Mouse (Mus musculus) liver, embryonic 16.5 days (tissue): ENCODE measurements around the gene Cbfa2t3. TPM values are rescaled to one million over a fixed set of nuclear protein-coding genes. Genes with fewer than 3 reads are reported as not detected.

Experiments
- ATAC-seq: fragments of 200-750 bp; cut with Nextera tagmentation; 2 replicates; pipeline ENCODE4 v1.8.0; 2017; ENCODE audit warnings: low read depth, mild to moderate bottlenecking, moderate number of reproducible peaks, moderate library complexity
- H3K27ac ChIP-seq: fragments of 300-500 bp; sonication (generic); 2 replicates; pipeline ENCODE4 v1.5.1; 2014; ENCODE audit warnings: mild to moderate bottlenecking, low read length
- H3K27me3 ChIP-seq: fragments of 300-500 bp; sonication (generic); 2 replicates; pipeline ENCODE4 v1.6.1; 2014; ENCODE audit warnings: low read depth, low read length, mixed read lengths; ENCODE audit not compliant: control insufficient read depth, insufficient read depth
- H3K36me3 ChIP-seq: fragments of 300-500 bp; sonication (generic); 2 replicates; pipeline ENCODE4 v1.6.1; 2014; ENCODE audit warnings: mild to moderate bottlenecking; ENCODE audit not compliant: control insufficient read depth, insufficient read depth
- H3K4me1 ChIP-seq: fragments of 300-500 bp; sonication (generic); 2 replicates; pipeline ENCODE4 v1.6.1; 2014; ENCODE audit warnings: low read depth, low read length, mixed read lengths; ENCODE audit not compliant: control insufficient read depth
- H3K4me2 ChIP-seq: fragments of 300-500 bp; sonication (generic); 2 replicates; pipeline ENCODE4 v1.6.1; 2014; ENCODE audit warnings: low read depth, low read length, mixed read lengths
- H3K4me3 ChIP-seq: fragments of 300-500 bp; sonication (generic); 2 replicates; pipeline ENCODE4 v1.5.1; 2014; ENCODE audit warnings: low read depth, mild to moderate bottlenecking, low read length
- H3K9ac ChIP-seq: fragments of 300-500 bp; sonication (generic); 2 replicates; pipeline ENCODE4 v1.6.1; 2014; ENCODE audit warnings: low read depth, low read length
- H3K9me3 ChIP-seq: fragments of 300-500 bp; sonication (generic); replicated peaks from 2 replicates; pipeline ENCODE4 v1.6.1; 2016; ENCODE audit warnings: low read length; ENCODE audit not compliant: control insufficient read depth
- WGBS: fragments of 180-500 bp; shearing (Covaris S2); extraction: QIAGEN DNeasy Blood & Tissue Kit; methylation state at CpG from one replicate; pipeline ENCODE4 v1.1.7; 2014; ENCODE audit not compliant: insufficient replicate concordance; 5-methylcytosine and 5-hydroxymethylcytosine counted together
- microRNA-seq: library from miRNA; unstranded; fragments of <30 nt; microRNA quantifications from one replicate; pipeline ENCODE4, GENCODE M21; 2016
- polyA plus RNA-seq: library from polyadenylated mRNA; unstranded; fragments of >200 nt; fragmentation: Nextera tagmentation; extraction: Ambion mirVana; gene quantifications from 2 replicates; pipeline ENCODE4 v1.2.1, GENCODE M21; 2015

Gene Cbfa2t3
- polyA plus RNA-seq, 1 experiment from 2014 or later, result 3.3 TPM

DNA sequence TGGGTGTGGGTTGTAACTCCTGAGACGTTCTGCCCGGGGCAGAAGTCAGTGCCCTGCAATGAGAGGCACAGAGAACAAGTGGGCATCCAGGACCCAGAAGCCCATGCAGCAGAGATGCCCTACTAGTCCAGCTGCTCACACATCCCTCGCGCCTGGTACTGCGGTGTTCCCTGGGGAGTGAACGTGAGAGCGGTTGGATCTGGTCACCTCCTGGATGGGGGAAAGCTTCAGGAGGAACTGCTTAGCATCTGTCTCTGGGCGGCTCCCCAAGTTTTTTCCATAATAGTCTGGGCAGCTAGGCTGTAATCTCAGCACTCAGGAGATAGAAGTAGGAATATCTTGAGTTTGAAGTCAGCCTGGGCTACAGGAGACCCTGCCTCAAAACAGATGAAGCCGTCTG, 113.9 kb downstream of the Cbfa2t3 start:
- Histone ChIP-seq H3K27ac (no peak overlapping the region; the same call in 1 of the 2 replicates), H3K9me3 (no peaks in the 10 kb centered on the region), H3K36me3 (no peaks in the 10 kb centered on the region), H3K4me2 (no peak overlapping the region), H3K27me3 (no peaks in the 10 kb centered on the region), H3K4me1 (peaks cover 5% of the 10 kb centered on the region), H3K4me3 (no peak overlapping the region), H3K9ac (no peak overlapping the region)
- no peak for ATAC-seq
- 70% methylated on average over 9 of the region's 9 CpGs for WGBS

- H3K27me3 ChIP-seq, result no peaks in the 10 kb centered on the region
- no peak overlapping the region for H3K4me3 ChIP-seq
- H3K4me1 ChIP-seq, result peaks cover 16% of the 10 kb centered on the region
- 64% methylated on average over 14 of the region's 15 CpGs for WGBS
- no peak for ATAC-seq
- H3K27ac ChIP-seq, result no peak overlapping the region
- H3K36me3 ChIP-seq, result no peaks in the 10 kb centered on the region
- no peaks in the 10 kb centered on the region for H3K9me3 ChIP-seq
- H3K4me2 ChIP-seq, result no peak overlapping the region
- no peak overlapping the region for H3K9ac ChIP-seq
These were observed 118.0 kb downstream of the Cbfa2t3 start for GRCm38 (mm10) chr8:122580926-122581325.

DNA sequence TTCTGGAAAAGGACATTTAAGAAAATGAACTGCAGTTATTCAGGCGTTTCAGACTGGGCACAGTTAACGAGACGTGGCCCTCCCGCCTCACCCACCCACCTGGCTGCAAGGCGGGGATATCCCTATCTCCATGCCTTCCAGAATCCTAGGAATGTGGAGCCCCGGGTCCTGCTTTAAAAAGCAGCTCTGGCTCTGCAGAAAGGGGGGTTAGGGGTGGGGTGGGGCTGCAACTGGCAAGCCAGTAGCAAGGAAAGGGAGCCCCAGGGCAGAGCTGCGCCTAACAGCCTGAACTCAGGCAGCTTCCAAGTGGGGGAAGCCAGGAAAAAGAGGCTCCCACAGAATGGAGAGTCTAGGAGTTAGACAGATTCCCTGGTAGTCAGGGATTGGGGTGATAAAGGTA, 119.7 kb downstream of the Cbfa2t3 start:
- no peak overlapping the region for H3K9ac ChIP-seq
- H3K27me3 ChIP-seq, result no peaks in the 10 kb centered on the region
- WGBS, result 71% methylated on average over 7 of the region's 7 CpGs
- H3K9me3 ChIP-seq, result no peaks in the 10 kb centered on the region
- no peak overlapping the region for H3K27ac ChIP-seq
- no peak for ATAC-seq
- peaks cover 29% of the 10 kb centered on the region for H3K4me1 ChIP-seq
- no peak overlapping the region for H3K4me2 ChIP-seq
- no peaks in the 10 kb centered on the region for H3K36me3 ChIP-seq
- no peak overlapping the region for H3K4me3 ChIP-seq

DNA sequence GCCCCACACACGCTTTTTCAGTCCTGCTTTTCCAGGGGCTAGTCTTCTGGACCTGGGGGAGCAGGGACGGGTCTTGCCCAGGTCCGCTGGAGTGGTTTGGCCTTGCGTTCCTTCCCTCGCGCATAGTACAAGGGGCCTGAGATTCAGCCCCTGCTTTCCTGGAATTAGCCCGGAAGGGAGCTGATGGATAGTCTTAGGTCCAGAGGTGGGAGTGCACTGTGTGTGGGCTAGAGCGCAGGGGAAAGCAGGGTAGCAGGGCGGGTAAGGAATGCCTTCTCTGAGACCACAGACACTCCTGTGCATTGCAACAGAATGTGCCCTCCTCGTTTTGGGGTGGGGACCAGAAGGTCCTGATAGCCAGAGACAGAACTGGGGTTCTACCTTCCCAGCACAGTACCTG, 121.8 kb downstream of the Cbfa2t3 start:
- Histone ChIP-seq H3K36me3 (peaks cover 7% of the 10 kb centered on the region), H3K4me3 (peak overlapping the region; percentile 68), H3K4me2 (peak overlapping the region; percentile 77; the same call in 1 of the 2 replicates), H3K9me3 (no peaks in the 10 kb centered on the region), H3K27ac (no peak overlapping the region), H3K27me3 (no peaks in the 10 kb centered on the region), H3K9ac (no peak overlapping the region), H3K4me1 (peaks cover 47% of the 10 kb centered on the region)
- no peak for ATAC-seq
- WGBS, result 57% methylated on average over 10 of the region's 10 CpGs

GRCm38 (mm10) chr8:122576648-122577022, 122.3 kb downstream of the Cbfa2t3 start, which contains the start of gene Aprt:
Gene Aprt (minus strand): TSS chr8:122576909.
- peak within 1 kb of the TSS; percentile 77 for H3K4me2 ChIP-seq
- peak within 1 kb of the TSS; percentile 68 for H3K4me3 ChIP-seq
- peak; percentile 88 for ATAC-seq
- H3K4me1 ChIP-seq, result peaks cover 50% of the 10 kb centered on the region
- no peaks in the 10 kb centered on the region for H3K27me3 ChIP-seq
- WGBS, result under 1% methylated on average over 39 of the region's 39 CpGs
- H3K9ac ChIP-seq, result peak within 1 kb of the TSS; percentile 70
- no peaks in the 10 kb centered on the region for H3K9me3 ChIP-seq
- H3K27ac ChIP-seq, result peak within 1 kb of the TSS; percentile 76
- H3K36me3 ChIP-seq, result peaks cover 12% of the 10 kb centered on the region

DNA sequence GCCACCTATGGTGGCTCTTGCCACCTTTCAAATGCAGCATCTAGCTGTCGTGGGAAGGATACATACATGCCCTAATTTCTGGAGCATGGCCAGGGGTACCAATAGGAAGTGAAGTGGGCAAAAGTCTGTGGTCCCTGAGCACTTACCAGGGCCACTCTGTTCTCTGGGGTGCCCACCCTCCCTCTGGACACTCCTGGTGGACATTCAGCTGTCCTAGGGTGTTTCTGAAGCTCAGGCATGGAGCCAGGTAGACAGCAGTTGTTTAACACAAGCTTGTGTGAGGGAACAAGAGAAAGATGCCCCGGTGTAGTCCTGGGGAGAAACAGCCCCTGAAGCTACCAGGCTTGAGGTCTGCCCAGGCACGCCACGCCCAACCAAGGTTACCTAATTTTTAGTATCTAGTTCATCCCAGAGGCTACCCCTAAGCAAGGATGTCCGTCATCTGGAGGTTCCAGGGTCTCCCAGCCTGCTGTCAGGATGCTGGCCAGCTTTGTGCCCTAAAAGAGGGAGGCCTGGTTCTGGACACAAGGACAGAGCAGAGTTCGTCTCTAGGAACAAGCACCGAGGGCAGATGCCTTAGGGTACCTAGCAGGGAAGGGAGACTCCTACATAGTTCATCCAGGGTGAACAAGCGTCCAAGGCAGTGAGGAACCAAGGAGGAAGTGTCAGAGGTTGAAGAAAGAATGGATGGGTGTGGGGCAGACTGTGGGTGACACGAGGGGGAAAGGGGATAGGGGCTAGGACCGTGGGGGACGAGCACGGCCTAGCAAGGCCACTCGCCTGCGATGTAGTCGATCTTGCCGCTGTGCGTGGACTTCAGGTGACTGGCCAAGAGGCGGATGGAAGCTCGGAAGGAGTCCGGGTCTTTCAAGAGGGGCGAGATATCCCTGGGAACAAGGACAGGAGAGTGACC, 122.9 kb downstream of the Cbfa2t3 start:
- Histone ChIP-seq H3K27ac (peak overlapping the region; percentile 76), H3K36me3 (peaks cover 18% of the 10 kb centered on the region), H3K9ac (peak overlapping the region; percentile 70), H3K4me1 (peaks cover 55% of the 10 kb centered on the region), H3K27me3 (no peaks in the 10 kb centered on the region), H3K4me3 (peak overlapping the region; percentile 68), H3K4me2 (peak overlapping the region; percentile 77), H3K9me3 (no peaks in the 10 kb centered on the region)
- 4% methylated on average over 21 of the region's 21 CpGs for WGBS
- ATAC-seq, result peak; percentile 1; the same call in 1 of the 2 replicates

DNA sequence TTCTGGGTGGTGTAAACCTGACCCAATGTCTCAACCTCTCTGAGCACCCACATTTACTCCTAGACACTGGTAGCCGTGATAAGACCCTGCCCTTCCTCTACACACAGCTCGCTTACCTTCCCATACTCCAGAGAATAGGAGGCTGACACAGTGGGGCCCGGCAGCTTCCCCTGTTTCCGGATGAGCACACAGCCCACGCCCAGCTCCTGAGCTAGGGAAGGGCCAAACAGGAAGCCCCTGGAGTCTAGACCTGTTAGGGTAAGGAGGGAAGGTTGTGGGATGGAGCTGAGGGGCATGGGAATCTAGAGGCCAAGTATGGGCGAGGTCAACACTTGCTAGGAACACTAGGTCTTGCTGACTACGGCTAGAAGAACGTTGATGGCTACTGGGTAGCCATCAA, 123.6 kb downstream of the Cbfa2t3 start:
- H3K9ac ChIP-seq, result peak overlapping the region; percentile 70
- peaks cover 55% of the 10 kb centered on the region for H3K4me1 ChIP-seq
- peak overlapping the region; percentile 68 for H3K4me3 ChIP-seq
- H3K4me2 ChIP-seq, result peak overlapping the region; percentile 77
- H3K36me3 ChIP-seq, result peaks cover 25% of the 10 kb centered on the region
- peak overlapping the region; percentile 76 for H3K27ac ChIP-seq
- WGBS, result 17% methylated on average over 8 of the region's 8 CpGs
- no peaks in the 10 kb centered on the region for H3K9me3 ChIP-seq
- ATAC-seq, result no peak
- no peaks in the 10 kb centered on the region for H3K27me3 ChIP-seq

Small RNA genes lying within 50 kb of the gene (microRNA-seq; reads per million reads assigned to microRNA genes)
- gene Mir6396, result not detected

Other genes starting within 250 kb of the Cbfa2t3 start
- gene Snai3, start 238.4 kb downstream of the Cbfa2t3 start, polyA plus RNA-seq, result 0.14 and 0.40 TPM in 2 replicates
- gene Rnf166, start 223.0 kb downstream of the Cbfa2t3 start, polyA plus RNA-seq, result 12.7 and 14.0 TPM in 2 replicates
- 9.6 and 12.7 TPM in 2 replicates for gene Ctu2, start 223.0 kb downstream of the Cbfa2t3 start, polyA plus RNA-seq
- gene Piezo1, start 147.8 kb downstream of the Cbfa2t3 start, polyA plus RNA-seq, result 11.3 and 15.5 TPM in 2 replicates
- 34.7 and 41.1 TPM in 2 replicates for gene Cdt1, start 131.1 kb downstream of the Cbfa2t3 start, polyA plus RNA-seq
- gene Aprt, start 122.2 kb downstream of the Cbfa2t3 start, polyA plus RNA-seq, result 196 and 204 TPM in 2 replicates
- 8.1 and 8.6 TPM in 2 replicates for gene Galns, start 87.6 kb downstream of the Cbfa2t3 start, polyA plus RNA-seq
- 21.5 and 22.8 TPM in 2 replicates for gene Trappc2l, start 87.5 kb downstream of the Cbfa2t3 start, polyA plus RNA-seq
- gene Pabpn1l, start 76.4 kb downstream of the Cbfa2t3 start, polyA plus RNA-seq, result not detected in 2 replicates
- gene Acsf3, start 76.4 kb upstream of the Cbfa2t3 start, polyA plus RNA-seq, result 9.1 and 10.3 TPM in 2 replicates
- 0.21 and 0.38 TPM in 2 replicates for gene Cdh15, start 148.9 kb upstream of the Cbfa2t3 start, polyA plus RNA-seq